Mouse (Mus musculus): ENCODE data around the gene Apold1.

DNA sequence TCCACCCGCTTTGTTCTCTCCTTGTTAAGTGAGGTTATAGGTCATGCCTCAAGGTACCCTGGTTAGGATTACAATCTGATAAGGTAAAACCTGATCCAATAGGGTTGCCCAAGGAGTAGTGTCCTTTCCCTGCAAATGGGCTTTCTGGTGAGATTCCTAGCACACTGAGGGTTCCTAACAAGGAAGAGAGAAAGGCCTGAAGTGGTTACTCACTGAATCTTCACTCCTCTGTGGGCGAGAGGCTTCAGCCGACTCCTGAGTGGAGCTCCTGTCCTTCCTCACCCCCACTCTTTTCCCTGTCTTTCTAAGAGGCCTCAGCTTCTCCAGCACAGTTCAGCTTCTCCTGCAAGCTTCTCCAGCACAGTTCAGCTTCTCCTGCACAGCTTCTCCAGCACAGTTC is 17.3 kb downstream of the Apold1 start:
- no peak for TF ChIP-seq POLR2A (IDR thresholded peaks at IDR 0.05; ENCODE audit: insufficient read depth, low read depth, low read length)
- no peak for TF ChIP-seq CTCF (IDR thresholded peaks at IDR 0.05; ENCODE audit: insufficient read depth, low read depth, low read length)
